Mouse (Mus musculus): ENCODE data around the gene Rgs7.

Gene Rgs7

DNA sequence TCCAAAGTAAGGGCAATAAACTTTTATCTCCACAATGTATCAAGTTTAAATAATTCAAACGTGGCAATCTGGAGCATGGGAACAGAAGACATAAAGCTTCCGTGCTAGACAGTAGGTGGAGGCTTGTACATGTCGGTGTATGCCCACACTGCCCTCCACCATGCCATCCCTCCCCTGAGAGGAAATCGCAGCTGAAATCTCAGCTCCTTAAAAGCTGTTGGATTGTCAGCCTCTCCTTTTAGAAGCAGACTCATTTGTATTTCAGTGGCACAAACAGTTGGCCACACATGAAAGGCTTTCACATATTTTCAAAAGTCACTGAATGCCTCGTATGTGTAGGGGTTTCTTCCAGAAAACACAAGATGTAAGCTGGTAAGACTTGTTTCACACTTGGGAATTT is 304.1 kb downstream of the Rgs7 start:
- no peak for DNase-seq (ENCODE audit: extremely low read depth, insufficient read length, low spot score)

DNA sequence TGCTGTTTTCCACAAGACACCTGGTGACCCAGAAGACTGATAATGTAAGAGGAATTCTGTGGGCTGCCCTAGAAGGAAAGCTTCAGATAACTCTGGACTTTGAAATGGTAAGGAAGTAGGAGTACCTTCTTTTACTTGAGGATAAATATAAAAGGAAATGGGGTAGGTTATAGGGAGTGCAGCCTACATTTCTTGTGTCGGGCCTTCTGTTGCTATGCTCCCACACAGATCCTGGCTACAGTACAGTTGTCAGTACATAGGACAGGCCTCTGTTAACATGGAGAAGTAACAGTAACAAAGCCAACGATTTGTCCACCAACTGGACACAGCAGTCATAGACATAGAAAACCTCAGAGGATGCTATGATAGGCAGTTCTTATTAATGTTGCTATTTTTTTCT is 307.1 kb downstream of the Rgs7 start:
- no peak for DNase-seq (ENCODE audit: extremely low read depth, insufficient read length, low spot score)

GRCm38 (mm10) chr1:175184736-175185135 is 307.6 kb downstream of the Rgs7 start:
- no peak for DNase-seq (ENCODE audit: extremely low read depth, insufficient read length, low spot score)

DNA sequence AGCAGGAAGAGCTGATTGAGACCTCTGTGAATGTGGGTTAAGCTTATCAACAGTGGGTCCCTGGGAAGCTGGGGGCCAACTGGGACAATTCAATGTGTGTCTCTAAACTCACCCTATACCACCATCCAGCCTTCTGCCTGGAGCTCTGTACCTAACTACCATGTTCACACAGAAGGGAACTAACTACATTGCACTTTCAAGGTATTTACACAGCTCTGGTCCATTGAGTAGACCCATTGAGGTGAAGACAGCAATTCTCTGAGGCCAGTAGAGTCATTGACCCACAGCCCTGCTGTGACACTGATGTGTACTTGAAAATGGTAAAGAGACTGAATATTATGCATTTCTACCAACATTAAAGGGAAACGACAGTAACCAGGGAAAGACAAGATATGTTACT is 313.6 kb downstream of the Rgs7 start:
- no peak for DNase-seq (ENCODE audit: extremely low read depth, insufficient read length, low spot score)

GRCm38 (mm10) chr1:175174918-175175675 is 317.2 kb downstream of the Rgs7 start:
- no peak for DNase-seq (ENCODE audit: extremely low read depth, insufficient read length, low spot score)

GRCm38 (mm10) chr1:175155469-175155868 is 336.8 kb downstream of the Rgs7 start:
- DNase-seq (ENCODE audit: extremely low read depth, insufficient read length, low spot score): no peak

DNA sequence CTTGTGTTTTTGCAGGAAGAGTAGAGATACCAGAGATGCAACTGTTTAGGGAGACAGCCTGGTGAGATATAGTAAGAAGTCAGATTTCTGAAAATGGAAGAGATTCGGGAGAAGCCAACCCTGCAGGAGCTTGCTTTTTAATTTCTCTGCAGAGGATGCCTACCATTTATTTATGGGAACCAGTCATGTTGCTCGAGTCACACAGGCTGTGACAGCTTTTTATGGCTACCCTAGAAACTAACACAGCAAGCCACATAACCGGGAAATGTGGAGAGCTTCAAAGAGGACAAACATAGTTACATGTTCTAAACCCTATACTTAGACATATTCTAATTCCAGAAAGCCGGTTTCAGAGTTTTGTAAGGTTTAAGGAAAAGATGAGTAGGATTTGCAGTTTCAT is 349.2 kb downstream of the Rgs7 start:
- no peak for DNase-seq (ENCODE audit: extremely low read depth, insufficient read length, low spot score)

GRCm38 (mm10) chr1:175128525-175128924 is 363.8 kb downstream of the Rgs7 start:
- DNase-seq (ENCODE audit: extremely low read depth, insufficient read length, low spot score): no peak

DNA sequence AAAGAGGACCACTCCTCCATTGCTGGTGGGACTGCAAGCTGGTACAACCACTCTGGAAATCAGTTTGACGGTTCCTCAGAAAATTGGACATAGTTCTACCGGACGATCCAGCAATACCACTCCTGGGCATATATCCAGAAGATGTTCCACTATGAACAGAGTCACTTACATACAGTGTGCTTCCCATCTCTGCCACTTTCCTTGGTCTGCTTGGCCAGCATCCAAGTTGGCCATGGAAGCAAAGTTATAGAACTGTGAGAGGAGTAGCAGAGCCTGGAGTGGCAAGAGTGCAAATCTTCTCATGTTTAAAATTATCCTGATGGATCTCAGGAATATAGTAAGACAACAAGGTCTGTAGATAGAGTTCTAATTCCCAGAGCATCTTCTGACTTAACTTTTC is 367.9 kb downstream of the Rgs7 start:
- DNase-seq (ENCODE audit: extremely low read depth, insufficient read length, low spot score): no peak

DNA sequence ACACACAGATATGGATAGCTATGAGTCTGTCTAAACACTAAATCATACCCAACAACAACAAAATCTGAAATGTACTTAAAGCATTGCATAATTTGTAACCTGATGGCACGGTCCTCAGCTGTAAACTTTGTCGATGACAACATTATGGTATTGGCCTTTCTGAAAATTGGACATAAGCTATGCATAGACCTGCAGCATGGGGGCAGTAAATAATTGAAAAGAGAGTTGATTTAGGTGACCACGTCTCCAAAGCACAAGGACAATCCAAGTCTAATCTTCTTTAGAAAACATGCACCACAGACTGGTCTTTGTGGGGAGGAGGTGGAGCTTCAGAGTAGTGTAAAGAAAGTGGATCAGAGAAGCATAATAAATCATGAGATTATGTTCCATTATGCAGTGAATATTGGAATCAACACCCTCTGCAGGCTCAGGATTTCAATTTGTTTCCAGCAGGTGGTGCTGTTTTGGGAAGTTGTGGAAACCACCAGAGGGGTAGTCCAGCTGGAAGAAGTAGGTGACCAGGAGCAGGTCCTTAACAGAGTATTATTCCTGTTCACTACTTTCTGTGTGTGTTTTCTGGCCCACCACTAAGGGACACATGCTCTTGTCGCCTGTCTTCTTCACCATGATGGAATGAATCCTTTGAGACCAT is 373.3 kb downstream of the Rgs7 start:
- no peak for DNase-seq (ENCODE audit: extremely low read depth, insufficient read length, low spot score)

- DNase-seq (ENCODE audit: extremely low read depth, insufficient read length, low spot score): no peak
Observed at GRCm38 (mm10) chr1:175108270-175108860, 383.9 kb downstream of the Rgs7 start.

- no peak for DNase-seq (ENCODE audit: extremely low read depth, insufficient read length, low spot score)
Observed at GRCm38 (mm10) chr1:175106315-175106714, 386.0 kb downstream of the Rgs7 start.

- no peak for DNase-seq (ENCODE audit: extremely low read depth, insufficient read length, low spot score)
Observed at GRCm38 (mm10) chr1:175105426-175105825, 386.9 kb downstream of the Rgs7 start.

DNA sequence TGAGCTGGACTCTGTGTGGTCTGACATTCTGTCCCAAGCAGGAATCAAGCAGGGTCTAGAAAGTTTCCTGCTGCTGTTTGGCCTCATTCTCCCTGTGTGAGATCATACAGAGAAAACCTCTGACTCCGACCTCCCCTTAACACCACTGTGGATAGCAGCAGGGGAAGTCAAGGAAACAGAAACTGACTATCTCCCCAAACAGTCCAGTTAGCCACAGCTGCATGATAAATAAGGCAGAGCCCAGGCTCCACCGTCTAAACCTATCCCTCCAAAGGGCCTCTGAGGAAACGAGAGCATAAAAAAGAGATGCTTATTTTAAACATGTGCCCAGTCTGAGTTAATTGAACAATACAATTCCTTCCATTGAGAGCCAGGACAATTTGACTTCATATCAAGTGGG is 395.3 kb downstream of the Rgs7 start:
- no peak for DNase-seq (ENCODE audit: extremely low read depth, insufficient read length, low spot score)

DNA sequence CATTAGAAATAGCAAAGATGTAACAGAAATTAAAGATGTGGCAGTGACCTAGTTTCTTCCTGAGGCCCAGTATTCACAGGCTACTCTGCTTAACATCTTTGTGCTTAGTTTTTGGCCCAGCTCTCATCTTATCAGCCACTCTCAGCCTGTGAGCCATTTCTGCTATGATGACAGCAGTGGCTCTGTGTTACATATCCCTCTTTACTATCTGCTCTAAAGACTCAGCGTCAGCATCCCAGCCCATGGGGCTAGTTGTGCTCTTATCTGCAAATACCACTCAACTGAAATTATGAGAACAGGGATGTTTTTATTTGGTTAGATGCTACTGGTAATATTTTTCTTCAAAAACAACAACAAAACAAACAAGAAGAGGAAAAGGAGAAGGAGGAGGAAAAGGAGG is 410.2 kb downstream of the Rgs7 start:
- no peak for DNase-seq (ENCODE audit: extremely low read depth, insufficient read length, low spot score)

DNA sequence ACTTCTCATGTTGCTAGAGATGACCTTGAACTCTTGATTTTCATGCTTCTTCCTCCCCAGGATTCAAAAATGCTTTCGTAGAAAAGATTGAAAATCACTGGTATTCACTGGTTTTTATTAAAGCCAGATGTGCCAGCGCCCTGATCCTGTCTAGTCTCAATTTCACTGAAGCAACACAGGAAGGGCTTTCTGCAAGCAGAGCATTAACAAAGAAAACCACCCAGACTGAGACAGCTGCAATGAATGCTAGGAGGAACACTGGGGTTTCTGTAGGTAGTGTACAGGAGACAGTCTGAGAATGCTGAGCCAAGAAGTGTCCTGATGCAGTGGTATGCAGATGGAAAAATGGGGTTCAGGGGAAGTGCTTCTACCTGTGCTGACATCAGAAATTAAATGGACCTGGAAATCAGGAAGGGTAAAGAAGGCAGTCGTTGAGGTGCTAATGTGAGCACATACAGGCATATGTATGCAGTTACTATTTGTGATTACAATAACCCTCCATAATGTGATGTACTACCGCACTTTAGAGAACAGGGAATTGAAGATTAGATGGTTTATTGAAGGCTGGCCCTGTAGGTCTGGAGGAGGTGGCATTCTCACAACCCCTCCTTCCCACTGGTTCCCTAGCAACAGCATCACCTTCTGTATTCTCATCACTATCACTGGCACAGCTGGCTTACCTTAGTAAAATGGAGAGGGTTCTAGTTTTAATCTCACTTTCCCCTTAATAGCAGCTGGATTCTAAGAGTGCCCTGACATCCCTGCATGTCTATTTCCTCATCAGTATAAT is 412.3 kb downstream of the Rgs7 start:
- DNase-seq (ENCODE audit: extremely low read depth, insufficient read length, low spot score): no peak

GRCm38 (mm10) chr1:175073500-175074232 is 418.6 kb downstream of the Rgs7 start:
- no peak for DNase-seq (ENCODE audit: extremely low read depth, insufficient read length, low spot score)

GRCm38 (mm10) chr1:175069758-175070290 is 422.5 kb downstream of the Rgs7 start:
- DNase-seq (ENCODE audit: extremely low read depth, insufficient read length, low spot score): no peak

- no peak for DNase-seq (ENCODE audit: extremely low read depth, insufficient read length, low spot score)
Observed at GRCm38 (mm10) chr1:175049121-175049520, 443.2 kb downstream of the Rgs7 start.

DNA sequence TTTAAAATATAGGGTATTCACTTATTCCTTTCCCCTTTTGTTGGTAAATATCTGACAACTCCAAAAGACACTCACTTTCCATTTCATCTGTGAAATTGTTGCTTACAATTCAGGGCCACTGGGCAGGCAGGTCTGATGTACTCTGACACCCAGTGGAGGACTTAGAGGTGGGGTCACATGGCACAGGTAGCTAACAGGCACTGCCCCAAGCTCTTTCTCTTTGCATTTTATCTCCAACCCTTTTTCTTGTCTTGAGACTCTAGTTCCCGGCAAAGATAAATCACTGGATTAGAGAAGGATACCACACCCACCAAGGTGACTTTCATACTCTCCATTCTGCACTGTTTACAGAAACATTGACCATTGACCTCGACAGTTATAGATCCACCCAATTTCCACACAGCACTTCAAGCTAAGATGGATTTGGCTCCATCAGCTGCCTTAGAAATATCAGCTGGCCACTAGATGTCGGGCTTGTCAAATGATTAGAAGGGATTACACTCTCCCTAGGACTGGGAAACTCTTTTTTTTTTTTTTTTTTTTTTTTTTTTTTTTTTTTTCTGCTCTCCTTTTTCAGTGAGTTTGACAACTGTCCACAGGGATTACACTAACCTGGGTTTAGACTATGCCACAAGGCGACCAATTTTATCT is 451.0 kb downstream of the Rgs7 start:
- no peak for DNase-seq (ENCODE audit: extremely low read depth, insufficient read length, low spot score)
